Mouse (Mus musculus) hindbrain, embryonic 15.5 days (tissue): Measurements from ENCODE around the gene Bcl7c. TPM values are rescaled to one million over a fixed set of nuclear protein-coding genes. Genes with fewer than 3 reads are reported as not detected.
"Not testable (repeated sequence)": the region's sequence is repeated elsewhere in the genome, so short reads cannot be mapped to it uniquely, and the experiment has no call there.

Experiments used
- ATAC-seq: fragments of 200-750 bp; cut with Nextera tagmentation; 2 replicates; pipeline ENCODE4 v1.8.0; 2017; ENCODE audit warnings: low read depth, moderate number of reproducible peaks, moderate TSS enrichment; ENCODE audit not compliant: low FRiP score
- H3K27ac ChIP-seq: fragments of 300-500 bp; sonication (generic); replicated peaks from 2 replicates; pipeline ENCODE4 v1.5.1; 2015; ENCODE audit warnings: mild to moderate bottlenecking, inconsistent platforms
- H3K27me3 ChIP-seq: fragments of 300-500 bp; sonication (generic); 2 replicates; pipeline ENCODE4 v1.6.1; 2015; ENCODE audit warnings: control low read depth, inconsistent platforms
- H3K36me3 ChIP-seq: fragments of 300-500 bp; sonication (generic); 2 replicates; pipeline ENCODE4 v1.6.1; 2015; ENCODE audit warnings: control low read depth, inconsistent platforms
- H3K4me1 ChIP-seq: fragments of 300-500 bp; sonication (generic); replicated peaks from 2 replicates; pipeline ENCODE4 v1.6.1; 2015; ENCODE audit warnings: control low read depth, inconsistent platforms
- H3K4me2 ChIP-seq: fragments of 300-500 bp; sonication (generic); 2 replicates; pipeline ENCODE4 v1.6.1; 2015; ENCODE audit warnings: moderate library complexity, mild to moderate bottlenecking, inconsistent platforms
- H3K4me3 ChIP-seq: fragments of 300-500 bp; sonication (generic); 2 replicates; pipeline ENCODE4 v1.5.1; 2015; ENCODE audit warnings: mild to moderate bottlenecking, inconsistent platforms
- H3K9ac ChIP-seq: fragments of 300-500 bp; sonication (generic); 2 replicates; pipeline ENCODE4 v1.6.1; 2015; ENCODE audit warnings: inconsistent platforms
- H3K9me3 ChIP-seq: fragments of 300-500 bp; sonication (generic); 2 replicates; pipeline ENCODE4 v1.6.1; 2016; ENCODE audit warnings: control low read depth, inconsistent platforms
- WGBS: fragments of 180-500 bp; shearing (Covaris S2); methylation state at CpG from one replicate; pipeline ENCODE4 v1.1.7; 2015; 5-methylcytosine and 5-hydroxymethylcytosine counted together
- polyA plus RNA-seq: library from polyadenylated mRNA; unstranded; fragments of >200 nt; fragmentation: Nextera tagmentation; extraction: Ambion mirVana; gene quantifications from 2 replicates; pipeline ENCODE4 v1.2.1, GENCODE M21; 2015

The Bcl7c gene
- polyA plus RNA-seq, 1 experiment from 2014 or later = 53.2 TPM

DNA sequence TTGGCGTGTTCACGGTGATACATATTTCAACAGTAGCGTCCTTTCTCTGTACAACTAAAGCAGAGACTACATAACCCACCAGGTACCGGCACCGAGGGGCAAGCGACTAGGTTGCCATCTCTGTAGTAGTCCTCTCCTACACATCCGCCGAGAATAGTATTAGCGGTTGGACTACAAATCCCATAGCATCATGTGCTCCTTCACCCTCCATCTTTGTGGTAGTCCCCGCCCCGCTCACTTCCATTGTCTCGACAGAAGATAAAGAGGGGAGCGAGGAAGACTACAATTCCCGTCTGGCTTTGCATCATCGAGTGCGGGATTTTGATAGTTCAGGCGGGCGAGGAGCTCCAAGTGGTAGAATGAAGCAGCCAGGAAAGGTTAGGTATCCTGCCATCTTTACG is 36.5 kb upstream of the Bcl7c start:
- peak; percentile 89 for ATAC-seq
- H3K27me3 ChIP-seq = no peaks in the 10 kb centered on the region
- under 1% methylated on average over 19 of the region's 19 CpGs for WGBS
- peaks cover 21% of the 10 kb centered on the region for H3K4me1 ChIP-seq
- peak overlapping the region; percentile 89 for H3K27ac ChIP-seq
- H3K9ac ChIP-seq = peak overlapping the region; percentile 53
- H3K4me3 ChIP-seq = peak overlapping the region; percentile 86
- peaks cover 17% of the 10 kb centered on the region for H3K36me3 ChIP-seq
- no peaks in the 10 kb centered on the region for H3K9me3 ChIP-seq
- H3K4me2 ChIP-seq = peak overlapping the region; percentile 87

DNA sequence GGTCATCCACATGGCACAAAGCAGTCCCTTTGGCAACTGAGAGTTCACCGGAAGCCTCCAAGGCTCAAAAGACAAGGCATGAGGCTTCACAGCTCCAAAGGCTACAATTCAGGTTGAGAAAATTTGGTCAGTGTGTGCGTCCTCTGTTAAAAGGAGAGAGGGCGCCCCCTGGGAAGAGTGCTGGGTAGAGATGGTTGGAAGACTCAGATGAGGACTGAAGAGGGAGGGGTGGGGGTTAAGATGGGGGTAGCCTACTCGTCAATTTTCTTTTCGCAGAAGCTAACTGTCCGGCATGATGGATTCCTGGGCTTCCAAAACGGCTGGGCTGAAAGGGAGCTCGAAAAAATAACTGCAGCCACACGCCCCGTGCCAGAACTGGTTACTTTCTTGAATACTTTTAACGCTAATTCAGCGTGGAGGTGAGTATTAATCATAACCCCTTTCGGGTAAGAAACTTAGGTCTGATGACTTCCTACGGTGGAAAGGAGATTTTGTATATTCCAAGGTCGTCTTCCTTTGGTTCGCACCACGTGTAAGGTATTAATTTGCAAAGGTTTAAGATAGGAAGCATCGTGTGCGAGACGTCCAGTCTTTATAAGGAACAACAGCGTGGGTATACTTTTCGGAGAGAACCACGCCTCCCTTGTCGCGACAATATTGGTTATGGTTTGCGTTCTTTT is 35.8 kb upstream of the Bcl7c start, which contains the start of gene Fbxl19:
Gene Fbxl19, plus strand, starts transcription at position 178 of the 680 bp plus-strand sequence.
- under 1% methylated on average over 26 of the region's 26 CpGs for WGBS
- Histone ChIP-seq H3K4me2 (peak within 1 kb of the TSS; percentile 87), H3K9me3 (no peaks in the 10 kb centered on the region), H3K9ac (peak within 1 kb of the TSS; percentile 53), H3K27ac (peak within 1 kb of the TSS; percentile 89), H3K4me3 (peak within 1 kb of the TSS; percentile 86), H3K27me3 (no peaks in the 10 kb centered on the region), H3K4me1 (peaks cover 21% of the 10 kb centered on the region), H3K36me3 (peaks cover 10% of the 10 kb centered on the region)
- ATAC-seq = no peak

DNA sequence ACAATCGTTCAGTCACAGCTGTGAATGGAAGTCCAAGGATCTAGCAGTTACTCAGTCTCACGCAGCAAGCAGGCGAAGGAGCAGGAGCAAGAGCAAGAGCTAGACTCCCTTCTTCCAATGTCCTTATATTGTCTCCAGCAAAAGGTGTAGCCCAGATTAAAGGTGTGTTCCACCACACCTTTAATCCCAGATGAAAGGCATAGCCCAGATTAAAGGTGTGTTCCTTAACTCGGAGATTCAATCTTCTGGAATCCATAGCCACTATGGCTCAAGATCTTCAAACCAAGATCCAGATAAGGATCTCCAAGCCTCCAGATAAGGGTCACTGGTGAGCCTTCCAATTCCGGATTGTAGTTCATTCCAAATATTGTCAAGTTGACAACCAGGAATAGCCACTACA is 23.3 kb upstream of the Bcl7c start, which contains the start of gene Ctf2:
Gene Ctf2, minus strand, starts transcription at position 101 of the 400 bp plus-strand sequence.
- H3K4me3 ChIP-seq, H3K4me1 ChIP-seq, ATAC-seq, H3K9ac ChIP-seq, H3K4me2 ChIP-seq, H3K9me3 ChIP-seq, H3K36me3 ChIP-seq, H3K27ac ChIP-seq, H3K27me3 ChIP-seq: not testable (repeated sequence)
- WGBS = 100% methylated on average over 1 of the region's 5 CpGs

DNA sequence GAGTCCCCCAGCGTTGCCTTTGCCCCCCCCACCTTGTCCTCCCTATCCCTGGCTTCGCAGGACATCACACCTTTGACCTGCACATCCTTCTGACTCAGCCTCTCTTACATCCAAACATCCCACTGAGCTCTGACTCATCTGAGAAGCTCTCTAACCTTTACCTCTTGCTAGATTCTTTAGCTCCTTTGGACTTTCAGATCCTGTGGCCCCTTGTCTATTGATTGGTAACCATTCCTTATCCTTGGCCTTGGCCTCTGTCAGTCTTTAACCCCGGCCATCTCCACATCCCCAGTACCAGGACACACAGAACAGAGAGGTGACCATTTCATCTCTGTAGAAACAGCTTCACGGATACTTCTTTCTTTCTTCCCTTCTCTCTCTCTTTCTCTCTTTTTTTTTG is 21.4 kb upstream of the Bcl7c start:
- H3K9ac ChIP-seq = no peak overlapping the region
- 72% methylated on average over 4 of the region's 4 CpGs for WGBS
- ATAC-seq = no peak
- H3K27me3 ChIP-seq = no peaks in the 10 kb centered on the region
- no peak overlapping the region for H3K27ac ChIP-seq
- H3K4me1 ChIP-seq = no peaks in the 10 kb centered on the region
- no peaks in the 10 kb centered on the region for H3K9me3 ChIP-seq
- no peaks in the 10 kb centered on the region for H3K36me3 ChIP-seq
- no peak overlapping the region for H3K4me3 ChIP-seq
- no peak overlapping the region for H3K4me2 ChIP-seq

DNA sequence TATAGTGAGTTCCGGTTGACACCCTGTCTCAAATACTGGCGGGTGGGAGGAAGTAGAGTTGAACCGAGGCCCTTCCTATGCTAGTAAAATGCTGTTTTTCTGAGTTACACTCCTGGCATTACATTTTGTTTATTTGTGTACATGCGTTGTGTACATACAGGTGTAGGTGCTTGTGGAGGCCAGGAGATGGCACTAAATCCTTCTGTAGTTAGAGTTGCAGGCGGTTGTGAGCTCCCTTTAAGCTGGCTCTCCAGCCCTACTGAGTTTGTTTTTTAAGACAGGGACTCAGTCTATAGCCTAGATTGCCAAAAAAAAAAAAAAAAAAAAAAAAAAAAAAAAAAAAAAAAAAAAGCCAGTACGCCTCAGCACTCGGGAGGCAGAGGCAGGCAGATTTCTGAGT is 19.2 kb upstream of the Bcl7c start:
- no peak for ATAC-seq

DNA sequence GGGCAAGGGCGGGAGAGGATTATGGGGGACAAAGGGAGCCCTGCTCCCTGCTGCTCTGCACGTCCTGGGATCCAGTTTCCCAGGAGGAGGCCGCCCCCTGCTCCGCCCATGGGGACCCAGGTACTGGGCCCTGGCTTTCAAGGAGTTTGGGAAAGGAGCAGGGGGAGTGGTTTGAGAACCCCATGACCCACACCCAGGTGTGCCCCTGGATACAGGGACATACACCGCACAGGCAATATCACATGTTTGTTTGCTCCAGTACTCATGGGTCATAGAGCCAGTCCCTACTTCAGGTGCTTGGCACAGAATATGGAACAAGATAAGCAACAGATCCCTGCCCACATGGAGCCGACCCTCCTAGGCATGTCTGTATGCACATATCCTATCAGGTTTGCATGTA is 17.2 kb upstream of the Bcl7c start:
- no peak overlapping the region for H3K9ac ChIP-seq
- H3K36me3 ChIP-seq = no peaks in the 10 kb centered on the region
- H3K4me3 ChIP-seq = no peak overlapping the region
- no peak overlapping the region for H3K27ac ChIP-seq
- WGBS = 45% methylated on average over 6 of the region's 6 CpGs
- no peak overlapping the region for H3K4me2 ChIP-seq
- no peaks in the 10 kb centered on the region for H3K9me3 ChIP-seq
- H3K27me3 ChIP-seq = no peaks in the 10 kb centered on the region
- no peak for ATAC-seq
- no peaks in the 10 kb centered on the region for H3K4me1 ChIP-seq

More for the DNA sequence above, 19.2 kb upstream of the Bcl7c start:
- WGBS = 85% methylated on average over 7 of the region's 7 CpGs
- Histone ChIP-seq H3K9ac (no peak overlapping the region), H3K4me2 (no peak overlapping the region), H3K4me3 (no peak overlapping the region), H3K27ac (no peak overlapping the region), H3K9me3 (no peaks in the 10 kb centered on the region), H3K4me1 (no peaks in the 10 kb centered on the region), H3K27me3 (no peaks in the 10 kb centered on the region), H3K36me3 (no peaks in the 10 kb centered on the region)

DNA sequence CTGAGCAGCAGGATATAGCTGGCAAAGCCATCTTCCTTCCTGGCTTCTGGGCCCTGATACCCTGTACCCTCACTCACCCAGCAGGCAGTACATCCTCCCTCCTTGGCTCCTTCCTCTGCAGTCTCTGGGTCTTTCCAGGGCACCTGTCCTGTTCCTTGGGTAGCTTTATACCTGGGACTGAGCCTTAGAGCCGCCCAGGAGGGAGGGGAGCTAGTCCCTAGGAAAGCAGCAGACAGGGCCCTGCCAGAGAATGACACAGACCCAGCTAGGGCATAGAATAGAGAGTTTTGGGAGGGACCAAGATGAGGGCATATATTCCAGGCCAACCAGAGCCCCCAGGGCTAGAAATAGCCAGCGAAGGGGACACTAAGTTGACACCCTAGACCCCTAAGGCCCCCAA is 16.8 kb upstream of the Bcl7c start:
- Histone ChIP-seq H3K4me2 (no peak overlapping the region), H3K4me3 (no peak overlapping the region), H3K27ac (no peak overlapping the region), H3K27me3 (no peaks in the 10 kb centered on the region), H3K36me3 (no peaks in the 10 kb centered on the region), H3K9ac (no peak overlapping the region), H3K9me3 (no peaks in the 10 kb centered on the region), H3K4me1 (no peaks in the 10 kb centered on the region)
- ATAC-seq = no peak
- WGBS = 32% methylated on average over 2 of the region's 2 CpGs

DNA sequence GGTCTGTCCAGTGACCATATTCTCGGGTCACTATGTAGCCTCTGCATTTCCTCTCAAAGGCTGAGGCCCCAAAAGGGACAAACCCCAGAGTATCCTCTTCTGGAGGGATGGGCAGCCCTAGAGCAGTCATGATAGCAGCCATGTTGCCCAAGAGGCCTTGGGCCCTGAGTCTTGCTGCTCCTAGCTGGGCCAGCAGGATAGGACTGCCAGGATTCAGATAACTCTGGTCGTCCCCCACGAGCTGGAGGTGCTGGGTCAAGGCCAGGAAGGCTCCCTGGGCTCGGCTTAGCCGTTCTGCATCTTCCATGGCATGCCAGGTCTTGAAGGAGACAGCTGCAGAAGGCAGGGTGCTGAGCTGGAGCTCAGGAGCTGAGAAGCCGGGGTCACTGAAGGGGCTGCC is 10.5 kb upstream of the Bcl7c start:
- H3K27ac ChIP-seq = no peak overlapping the region
- H3K9ac ChIP-seq = no peak overlapping the region
- H3K27me3 ChIP-seq = no peaks in the 10 kb centered on the region
- H3K36me3 ChIP-seq = no peaks in the 10 kb centered on the region
- no peak overlapping the region for H3K4me2 ChIP-seq
- H3K4me3 ChIP-seq = no peak overlapping the region
- 84% methylated on average over 6 of the region's 6 CpGs for WGBS
- peaks cover 8% of the 10 kb centered on the region for H3K4me1 ChIP-seq
- no peaks in the 10 kb centered on the region for H3K9me3 ChIP-seq
- no peak for ATAC-seq

DNA sequence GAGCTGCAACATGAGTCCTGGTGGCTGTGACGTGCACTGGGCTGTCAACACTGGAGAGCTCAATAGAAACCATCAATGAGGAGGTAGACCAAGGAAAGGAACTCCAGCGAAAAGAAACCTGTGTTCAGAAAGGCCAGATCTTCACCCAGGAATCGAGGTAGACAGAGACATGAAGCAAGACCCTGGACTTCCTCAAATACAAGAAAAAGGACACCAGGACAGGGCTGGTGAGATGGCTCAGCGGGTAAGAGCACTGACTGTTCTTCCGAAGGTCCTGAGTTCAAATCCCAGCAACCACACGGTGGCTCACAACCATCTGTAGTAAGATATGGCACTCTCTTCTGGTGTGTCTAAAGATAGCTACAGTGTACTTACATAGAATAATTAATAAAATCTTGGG is 9.6 kb upstream of the Bcl7c start:
- 91% methylated on average over 6 of the region's 6 CpGs for WGBS
- H3K9me3 ChIP-seq = no peaks in the 10 kb centered on the region
- H3K9ac ChIP-seq = no peak overlapping the region
- H3K27me3 ChIP-seq = no peaks in the 10 kb centered on the region
- H3K4me2 ChIP-seq = no peak overlapping the region
- peaks cover 9% of the 10 kb centered on the region for H3K4me1 ChIP-seq
- no peak overlapping the region for H3K4me3 ChIP-seq
- ATAC-seq = no peak
- no peak overlapping the region for H3K27ac ChIP-seq
- no peaks in the 10 kb centered on the region for H3K36me3 ChIP-seq

DNA sequence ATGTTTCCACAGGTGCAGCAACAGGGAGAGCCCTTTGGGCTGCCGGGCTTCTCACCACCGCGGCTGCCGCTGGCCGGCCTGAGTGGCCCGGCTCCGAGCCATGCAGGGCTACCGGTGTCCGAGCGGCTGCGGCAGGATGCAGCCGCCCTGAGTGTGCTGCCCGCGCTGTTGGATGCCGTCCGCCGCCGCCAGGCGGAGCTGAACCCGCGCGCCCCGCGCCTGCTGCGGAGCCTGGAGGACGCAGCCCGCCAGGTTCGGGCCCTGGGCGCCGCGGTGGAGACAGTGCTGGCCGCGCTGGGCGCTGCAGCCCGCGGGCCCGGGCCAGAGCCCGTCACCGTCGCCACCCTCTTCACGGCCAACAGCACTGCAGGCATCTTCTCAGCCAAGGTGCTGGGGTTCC is 8.3 kb upstream of the Bcl7c start:
- H3K27me3 ChIP-seq = no peaks in the 10 kb centered on the region
- no peak overlapping the region for H3K27ac ChIP-seq
- no peaks in the 10 kb centered on the region for H3K36me3 ChIP-seq
- ATAC-seq = peak; percentile 46
- peak overlapping the region; percentile 74 for H3K4me2 ChIP-seq
- H3K9me3 ChIP-seq = no peaks in the 10 kb centered on the region
- peak overlapping the region; percentile 35 for H3K9ac ChIP-seq
- H3K4me1 ChIP-seq = peaks cover 19% of the 10 kb centered on the region
- H3K4me3 ChIP-seq = peak overlapping the region; percentile 40
- 2% methylated on average over 40 of the region's 41 CpGs for WGBS

DNA sequence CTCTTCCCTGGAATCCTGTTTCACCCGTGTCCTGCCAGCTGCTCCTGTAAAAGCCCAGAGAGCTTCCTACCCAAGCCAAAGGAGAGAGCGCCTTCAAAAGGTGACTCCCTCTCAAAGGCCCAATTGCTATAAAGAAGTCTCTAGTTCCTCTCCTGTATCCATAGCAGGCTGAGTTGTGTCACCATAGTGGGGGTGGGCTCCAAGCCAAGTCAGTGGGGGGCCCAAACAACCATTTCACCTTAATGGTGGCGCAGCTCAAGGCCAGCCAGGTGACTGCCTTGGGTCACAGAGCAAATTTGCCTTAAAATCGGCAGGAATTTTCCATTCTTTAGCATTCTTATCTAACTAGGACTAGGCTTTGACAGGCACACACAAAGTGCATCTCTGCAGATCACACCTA is 6.1 kb upstream of the Bcl7c start:
- no peak for ATAC-seq
- 84% methylated on average over 4 of the region's 4 CpGs for WGBS
- H3K4me1 ChIP-seq = peaks cover 19% of the 10 kb centered on the region
- H3K9me3 ChIP-seq = no peaks in the 10 kb centered on the region
- no peak overlapping the region for H3K27ac ChIP-seq
- no peak overlapping the region for H3K4me3 ChIP-seq
- no peak overlapping the region for H3K4me2 ChIP-seq
- H3K27me3 ChIP-seq = no peaks in the 10 kb centered on the region
- no peak overlapping the region for H3K9ac ChIP-seq
- H3K36me3 ChIP-seq = no peaks in the 10 kb centered on the region

DNA sequence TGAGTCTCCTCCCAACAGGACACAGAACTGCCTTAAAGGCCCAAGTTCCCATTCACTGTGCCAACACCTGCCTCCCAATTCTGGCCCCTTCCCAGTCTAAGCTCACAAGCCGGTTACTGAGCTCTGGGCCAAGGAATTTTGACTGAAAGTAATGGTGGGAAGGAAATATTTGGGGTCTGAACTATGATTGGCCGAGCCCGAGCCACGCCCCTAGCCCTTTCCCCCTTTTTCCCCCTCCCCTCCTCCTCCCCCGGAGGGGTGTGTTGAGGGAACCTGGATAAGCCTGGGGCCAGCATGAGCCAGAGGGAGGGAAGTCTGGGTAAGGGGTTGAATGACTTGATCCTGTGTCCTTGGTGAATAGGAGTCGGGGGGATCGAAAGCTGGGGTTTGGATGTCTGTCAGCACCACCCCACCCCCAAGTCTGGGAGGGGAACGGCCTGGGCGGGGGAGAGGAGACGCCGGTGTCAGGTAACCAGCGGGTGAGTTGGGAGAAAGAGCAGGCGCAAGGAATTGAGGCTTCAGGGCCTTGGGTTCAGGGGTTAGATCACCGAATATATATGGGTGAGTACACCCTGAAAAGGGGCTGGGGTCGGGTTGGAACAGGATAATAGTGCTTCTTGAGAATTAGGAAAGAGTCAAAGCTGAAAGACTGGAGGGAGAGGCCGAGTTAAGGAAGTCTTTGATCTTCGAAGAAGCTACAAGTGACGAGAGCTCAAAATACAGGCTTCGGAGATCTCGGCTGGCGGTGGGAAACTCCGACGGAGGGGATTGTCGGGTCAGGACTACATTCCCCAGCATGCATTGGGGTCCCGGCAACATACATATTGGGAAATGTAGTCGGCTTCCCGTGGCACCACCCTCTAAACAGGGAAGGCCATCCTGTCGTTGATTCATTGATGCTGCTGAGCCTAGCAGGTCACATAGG is 4.0 kb upstream of the Bcl7c start, which contains the start of gene Ctf1:
Gene Ctf1, plus strand, starts transcription at position 276 of the 925 bp plus-strand sequence.
- no peaks in the 10 kb centered on the region for H3K27me3 ChIP-seq
- no peaks in the 10 kb centered on the region for H3K9me3 ChIP-seq
- peak within 1 kb of the TSS; percentile 56 for H3K4me2 ChIP-seq
- peak within 1 kb of the TSS; percentile 21 for H3K4me3 ChIP-seq
- WGBS = 1% methylated on average over 28 of the region's 28 CpGs
- peaks cover 30% of the 10 kb centered on the region for H3K4me1 ChIP-seq
- peak; percentile 51 for ATAC-seq
- H3K36me3 ChIP-seq = no peaks in the 10 kb centered on the region
- H3K27ac ChIP-seq = peak within 1 kb of the TSS; percentile 68
- H3K9ac ChIP-seq = 0 out of 2 replicates have a peak within 1 kb of the TSS, but pooled peaks have one; percentile 4
